Mouse (Mus musculus): ENCODE measurements around the gene Clstn1. TPM values are rescaled to one million over a fixed set of nuclear protein-coding genes. Genes with fewer than 3 reads are reported as not detected.

Clstn1 gene
- polyA plus RNA-seq, 2 experiments = 51.2 to 58.2 TPM

- H3K27ac ChIP-seq (replicated peaks; ENCODE audit: low read depth, low read length) = no peak overlapping the region
- peak; percentile 42; the same call in 1 of the 2 replicates for ATAC-seq (ENCODE audit: low FRiP score, low read depth)
- 91% methylated on average over 8 of the region's 8 CpGs for WGBS
- no peaks in the 10 kb centered on the region for H3K4me1 ChIP-seq (ENCODE audit: control insufficient read depth, insufficient read depth, low read length)
- H3K36me3 ChIP-seq (ENCODE audit: control insufficient read depth, insufficient read depth, low read length) = peaks cover 36% of the 10 kb centered on the region
- TF ChIP-seq POLR2A (IDR thresholded peaks at IDR 0.05; ENCODE audit: borderline replicate concordance, extremely low read depth, insufficient read depth, insufficient read length) = no peak
- no peak overlapping the region for H3K4me2 ChIP-seq (replicated peaks; ENCODE audit: low read depth, low read length, severe bottlenecking)
- H3K9ac ChIP-seq (ENCODE audit: low read depth, low read length, severe bottlenecking) = no peak overlapping the region
- DNase-seq (ENCODE audit: low spot score) = no peak
- no peaks in the 10 kb centered on the region for H3K9me3 ChIP-seq (ENCODE audit: control insufficient read depth, low read length)
- H3K4me3 ChIP-seq (replicated peaks; ENCODE audit: low read length) = no peak overlapping the region
- H3K27me3 ChIP-seq (ENCODE audit: control insufficient read depth, insufficient read depth, low read length) = no peaks in the 10 kb centered on the region
These were observed 41.4 kb upstream of the Clstn1 start for GRCm38 (mm10) chr4:149544892-149545291.

GRCm38 (mm10) chr4:149546797-149547444 is 39.3 kb upstream of the Clstn1 start:
- no peak for ATAC-seq (ENCODE audit: low FRiP score, low read depth)
- peaks cover 38% of the 10 kb centered on the region for H3K36me3 ChIP-seq (ENCODE audit: control insufficient read depth, insufficient read depth, low read length)
- no peak overlapping the region for H3K4me3 ChIP-seq (replicated peaks; ENCODE audit: low read length)
- WGBS = 83% methylated on average over 9 of the region's 9 CpGs
- H3K27me3 ChIP-seq (ENCODE audit: control insufficient read depth, insufficient read depth, low read length) = no peaks in the 10 kb centered on the region
- H3K4me1 ChIP-seq (ENCODE audit: control insufficient read depth, insufficient read depth, low read length) = no peaks in the 10 kb centered on the region
- no peak overlapping the region for H3K9ac ChIP-seq (ENCODE audit: low read depth, low read length, severe bottlenecking)
- no peaks in the 10 kb centered on the region for H3K9me3 ChIP-seq (ENCODE audit: control insufficient read depth, low read length)
- no peak overlapping the region for H3K4me2 ChIP-seq (replicated peaks; ENCODE audit: low read depth, low read length, severe bottlenecking)
- no peak for TF ChIP-seq POLR2A (IDR thresholded peaks at IDR 0.05; ENCODE audit: borderline replicate concordance, extremely low read depth, insufficient read depth, insufficient read length)
- no peak overlapping the region for H3K27ac ChIP-seq (replicated peaks; ENCODE audit: low read depth, low read length)
- no peak for DNase-seq (ENCODE audit: low spot score)

- Histone ChIP-seq H3K9ac (ENCODE audit: low read depth, low read length, severe bottlenecking) (no peak overlapping the region), H3K27me3 (ENCODE audit: control insufficient read depth, insufficient read depth, low read length) (no peaks in the 10 kb centered on the region), H3K36me3 (ENCODE audit: control insufficient read depth, insufficient read depth, low read length) (peaks cover 38% of the 10 kb centered on the region), H3K27ac (replicated peaks; ENCODE audit: low read depth, low read length) (no peak overlapping the region), H3K4me1 (ENCODE audit: control insufficient read depth, insufficient read depth, low read length) (no peaks in the 10 kb centered on the region), H3K4me3 (replicated peaks; ENCODE audit: low read length) (no peak overlapping the region), H3K4me2 (replicated peaks; ENCODE audit: low read depth, low read length, severe bottlenecking) (no peak overlapping the region), H3K9me3 (ENCODE audit: control insufficient read depth, low read length) (no peaks in the 10 kb centered on the region)
- ATAC-seq (ENCODE audit: low FRiP score, low read depth) (no peak), DNase-seq (ENCODE audit: low spot score) (no peak)
- no peak for TF ChIP-seq POLR2A (IDR thresholded peaks at IDR 0.05; ENCODE audit: borderline replicate concordance, extremely low read depth, insufficient read depth, insufficient read length)
- 72% methylated on average over 6 of the region's 6 CpGs for whole genome bisulfite sequencing
These were observed 38.7 kb upstream of the Clstn1 start for GRCm38 (mm10) chr4:149547523-149547922.

GRCm38 (mm10) chr4:149549221-149549925 is 36.9 kb upstream of the Clstn1 start:
- no peaks in the 10 kb centered on the region for H3K4me1 ChIP-seq (ENCODE audit: control insufficient read depth, insufficient read depth, low read length)
- DNase-seq (ENCODE audit: low spot score) (peak; percentile 83), ATAC-seq (ENCODE audit: low FRiP score, low read depth) (peak; percentile 81)
- H3K4me3 ChIP-seq (replicated peaks; ENCODE audit: low read length) = no peak overlapping the region
- no peak for TF ChIP-seq POLR2A (IDR thresholded peaks at IDR 0.05; ENCODE audit: borderline replicate concordance, extremely low read depth, insufficient read depth, insufficient read length)
- no peak overlapping the region for H3K9ac ChIP-seq (ENCODE audit: low read depth, low read length, severe bottlenecking)
- WGBS = 71% methylated on average over 9 of the region's 9 CpGs
- peaks cover 37% of the 10 kb centered on the region for H3K36me3 ChIP-seq (ENCODE audit: control insufficient read depth, insufficient read depth, low read length)
- H3K27me3 ChIP-seq (ENCODE audit: control insufficient read depth, insufficient read depth, low read length) = no peaks in the 10 kb centered on the region
- no peak overlapping the region for H3K27ac ChIP-seq (replicated peaks; ENCODE audit: low read depth, low read length)
- H3K9me3 ChIP-seq (ENCODE audit: control insufficient read depth, low read length) = no peaks in the 10 kb centered on the region
- H3K4me2 ChIP-seq (replicated peaks; ENCODE audit: low read depth, low read length, severe bottlenecking) = no peak overlapping the region

- Histone ChIP-seq H3K9me3 (ENCODE audit: control insufficient read depth, low read length) (no peaks in the 10 kb centered on the region), H3K4me3 (replicated peaks; ENCODE audit: low read length) (no peak overlapping the region), H3K27ac (replicated peaks; ENCODE audit: low read depth, low read length) (no peak overlapping the region), H3K4me2 (replicated peaks; ENCODE audit: low read depth, low read length, severe bottlenecking) (no peak overlapping the region), H3K27me3 (ENCODE audit: control insufficient read depth, insufficient read depth, low read length) (no peaks in the 10 kb centered on the region), H3K4me1 (ENCODE audit: control insufficient read depth, insufficient read depth, low read length) (no peaks in the 10 kb centered on the region), H3K9ac (ENCODE audit: low read depth, low read length, severe bottlenecking) (no peak overlapping the region), H3K36me3 (ENCODE audit: control insufficient read depth, insufficient read depth, low read length) (peaks cover 25% of the 10 kb centered on the region)
- 82% methylated on average over 5 of the region's 5 CpGs for WGBS
- DNase-seq (ENCODE audit: low spot score) (no peak), ATAC-seq (ENCODE audit: low FRiP score, low read depth) (no peak)
- no peak for TF ChIP-seq POLR2A (IDR thresholded peaks at IDR 0.05; ENCODE audit: borderline replicate concordance, extremely low read depth, insufficient read depth, insufficient read length)
These were observed 35.4 kb upstream of the Clstn1 start for GRCm38 (mm10) chr4:149550866-149551265.

Measured in limb, embryonic 14.5 days (tissue).